Mouse (Mus musculus) C2C12 (cell line): ENCODE measurements around the gene Mecom. TPM values are rescaled to one million over a fixed set of nuclear protein-coding genes. Genes with fewer than 3 reads are reported as not detected.

ENCODE experiments used
- H3K27me3 ChIP-seq: one replicate; pipeline ENCODE4 v1.6.1; 2011; ENCODE audit not compliant: control insufficient read depth, insufficient read depth, insufficient read length
- H3K36me3 ChIP-seq: one replicate; pipeline ENCODE4 v1.6.1; 2011; ENCODE audit not compliant: control insufficient read depth, insufficient read depth
- H3K4me3 ChIP-seq: one replicate; pipeline ENCODE4 v1.5.1; 2011; ENCODE audit warnings: mild to moderate bottlenecking, control low read depth; ENCODE audit not compliant: poor library complexity, insufficient read depth, severe bottlenecking
- H3K79me2 ChIP-seq: one replicate; pipeline ENCODE4 v1.6.1; 2011; ENCODE audit not compliant: control insufficient read depth, insufficient read depth
- H3K79me3 ChIP-seq: one replicate; pipeline ENCODE4 v1.6.1; 2011; ENCODE audit warnings: low read depth, control low read depth
- H3ac ChIP-seq: one replicate; pipeline ENCODE3; 2011; ENCODE audit warnings: low read depth; ENCODE audit not compliant: control insufficient read depth, insufficient read length
- CEBPB ChIP-seq: IDR thresholded peaks from one replicate; pipeline ENCODE4 v1.6.1; 2011; ENCODE audit warnings: low read depth, mild to moderate bottlenecking, control low read depth, moderate library complexity
- CTCF ChIP-seq: IDR thresholded peaks from one replicate; pipeline ENCODE4 v1.5.1; 2011; ENCODE audit not compliant: control insufficient read depth, insufficient read depth, insufficient read length
- FOSL1 ChIP-seq: IDR thresholded peaks from one replicate; pipeline ENCODE4 v1.8.0; 2011; ENCODE audit warnings: mild to moderate bottlenecking, low read length; ENCODE audit not compliant: poor library complexity, insufficient read depth, severe bottlenecking
- MAX ChIP-seq: IDR thresholded peaks from one replicate; pipeline ENCODE4 v1.6.1; 2011; ENCODE audit warnings: mild to moderate bottlenecking, control low read depth
- MYOD1 ChIP-seq: IDR thresholded peaks from one replicate; pipeline ENCODE4 v1.6.1; 2011; ENCODE audit warnings: low read depth; ENCODE audit not compliant: control insufficient read depth, insufficient read length
- MYOG ChIP-seq: IDR thresholded peaks from one replicate; pipeline ENCODE4 v1.6.1; 2011; ENCODE audit not compliant: control insufficient read depth, insufficient read length; ENCODE audit errors: extremely low read depth
- USF1 ChIP-seq: IDR thresholded peaks from one replicate; pipeline ENCODE4 v1.6.1; 2011; ENCODE audit warnings: low read depth, mild to moderate bottlenecking, control low read depth, moderate library complexity
- polyA plus RNA-seq: library from polyadenylated mRNA; unstranded; fragments of >200 nt; fragmentation: generic; extraction: Trizol; gene quantifications from one replicate; pipeline ENCODE4 v1.2.1, GENCODE M21; 2012; ENCODE audit warnings: missing spikeins

The Mecom gene
- polyA plus RNA-seq, 1 experiment: 1.3 TPM

- no peak overlapping the region for H3K4me3 ChIP-seq
- H3K79me3 ChIP-seq: no peaks in the 10 kb centered on the region
- H3K79me2 ChIP-seq: no peaks in the 10 kb centered on the region
- TF ChIP-seq MAX (no peak), CTCF (no peak), FOSL1 (no peak), CEBPB (no peak), USF1 (no peak), MYOG (no peak), MYOD1 (no peak)
- no peaks in the 10 kb centered on the region for H3K27me3 ChIP-seq
- H3ac ChIP-seq: no peak overlapping the region
- H3K36me3 ChIP-seq: no peaks in the 10 kb centered on the region
Observed at GRCm38 (mm10) chr3:30486422-30486821, 61.4 kb downstream of the Mecom start.

- no peaks in the 10 kb centered on the region for H3K27me3 ChIP-seq
- H3ac ChIP-seq: no peak overlapping the region
- no peaks in the 10 kb centered on the region for H3K36me3 ChIP-seq
- no peaks in the 10 kb centered on the region for H3K79me2 ChIP-seq
- H3K4me3 ChIP-seq: no peak overlapping the region
- TF ChIP-seq CEBPB (no peak), USF1 (no peak), MYOD1 (no peak), MYOG (no peak), FOSL1 (no peak), MAX (no peak), CTCF (no peak)
- no peaks in the 10 kb centered on the region for H3K79me3 ChIP-seq
Observed at GRCm38 (mm10) chr3:30483006-30483684, 64.7 kb downstream of the Mecom start.

DNA sequence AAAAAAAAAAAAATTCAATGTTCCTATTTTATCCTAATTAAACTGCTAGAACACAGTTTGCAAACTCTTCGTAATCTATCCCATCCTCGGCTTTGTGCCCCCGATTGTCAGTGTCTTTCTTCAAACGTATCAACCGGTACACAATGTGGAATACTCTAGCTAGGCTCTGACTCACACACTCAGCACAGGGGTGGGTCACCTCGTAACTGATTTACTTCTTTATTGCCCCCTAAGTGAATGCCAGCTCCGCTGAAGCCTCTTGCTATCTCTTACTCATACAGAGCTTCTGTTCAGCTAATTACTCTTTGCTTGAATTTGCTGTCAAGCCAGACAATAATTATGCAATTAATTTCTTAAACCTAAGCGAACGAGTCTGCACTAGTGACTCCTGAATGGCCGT, 66.1 kb downstream of the Mecom start:
- Histone ChIP-seq H3ac (no peak overlapping the region), H3K79me2 (no peaks in the 10 kb centered on the region), H3K27me3 (no peaks in the 10 kb centered on the region), H3K36me3 (no peaks in the 10 kb centered on the region), H3K4me3 (no peak overlapping the region), H3K79me3 (no peaks in the 10 kb centered on the region)
- no peak for TF ChIP-seq MYOD1
- TF ChIP-seq USF1: no peak
- TF ChIP-seq FOSL1: no peak
- TF ChIP-seq CEBPB: no peak
- no peak for TF ChIP-seq CTCF
- TF ChIP-seq MAX: no peak
- no peak for TF ChIP-seq MYOG

DNA sequence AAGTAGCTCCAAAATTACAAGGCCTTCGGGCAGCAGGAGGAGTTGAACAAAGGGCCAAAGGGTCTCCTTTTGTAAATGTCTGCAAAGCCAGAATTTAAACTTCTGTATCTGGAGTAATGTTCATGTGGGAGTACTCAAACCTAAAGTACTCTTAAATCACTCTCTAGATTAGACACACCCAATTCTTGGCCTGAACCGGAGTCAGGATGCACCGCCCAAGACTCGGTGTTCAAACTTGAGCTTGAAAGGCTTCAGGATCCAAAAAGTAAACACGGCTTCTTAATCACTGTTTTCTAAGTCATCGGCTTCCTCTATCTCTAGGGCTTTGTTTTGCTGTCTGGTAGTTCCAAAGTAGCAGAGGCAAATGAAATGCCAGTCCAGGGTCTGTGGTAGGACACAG, 67.3 kb downstream of the Mecom start:
- no peak for TF ChIP-seq FOSL1
- TF ChIP-seq USF1: no peak
- no peak for TF ChIP-seq MAX
- TF ChIP-seq CTCF: no peak
- no peak for TF ChIP-seq CEBPB
- TF ChIP-seq MYOD1: no peak
- TF ChIP-seq MYOG: no peak
- no peak overlapping the region for H3ac ChIP-seq
- H3K36me3 ChIP-seq: no peaks in the 10 kb centered on the region
- H3K27me3 ChIP-seq: no peaks in the 10 kb centered on the region
- H3K79me3 ChIP-seq: no peaks in the 10 kb centered on the region
- H3K4me3 ChIP-seq: no peak overlapping the region
- H3K79me2 ChIP-seq: no peaks in the 10 kb centered on the region

DNA sequence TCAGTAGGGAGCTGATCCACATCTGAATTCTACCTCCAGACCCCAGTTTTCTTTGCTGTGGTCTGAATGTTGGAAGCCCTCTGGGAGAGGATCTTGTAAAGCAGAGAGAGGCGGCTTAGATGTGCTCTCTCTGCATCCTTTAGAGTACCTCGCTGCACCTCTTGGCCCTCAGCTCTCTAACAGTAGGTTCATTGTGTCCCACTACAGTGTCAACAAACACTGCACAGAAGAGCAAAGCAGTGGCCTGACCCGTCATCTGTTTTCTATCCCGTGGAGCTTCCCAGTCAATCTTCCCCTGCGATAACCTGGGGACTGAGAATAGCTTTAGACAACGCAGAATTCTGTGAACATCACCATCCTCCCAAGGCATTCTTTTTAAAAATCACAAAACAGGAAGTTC, 69.6 kb downstream of the Mecom start:
- TF ChIP-seq MAX (no peak), USF1 (no peak), MYOD1 (no peak), MYOG (no peak), CEBPB (no peak), CTCF (no peak), FOSL1 (no peak)
- Histone ChIP-seq H3K79me3 (no peaks in the 10 kb centered on the region), H3ac (no peak overlapping the region), H3K4me3 (no peak overlapping the region), H3K27me3 (peaks cover 4% of the 10 kb centered on the region), H3K79me2 (no peaks in the 10 kb centered on the region), H3K36me3 (no peaks in the 10 kb centered on the region)
